Mouse (Mus musculus) forebrain, embryonic 13.5 days (tissue): ENCODE measurements around the gene Carmil2. TPM values are rescaled to one million over a fixed set of nuclear protein-coding genes. Genes with fewer than 3 reads are reported as not detected.
A peak's percentile ranks its signal among the peaks of the same experiment; 100 is the strongest.

Experiments used
- ATAC-seq: fragments of 200-750 bp; cut with Nextera tagmentation; 2 replicates; pipeline ENCODE4 v1.8.0; 2017
- H3K27ac ChIP-seq: fragments of 300-500 bp; sonication (generic); 2 replicates; pipeline ENCODE4 v1.5.1; 2015; ENCODE audit warnings: inconsistent platforms, mild to moderate bottlenecking, moderate library complexity
- H3K27me3 ChIP-seq: fragments of 300-500 bp; sonication (generic); 2 replicates; pipeline ENCODE4 v1.6.1; 2015; ENCODE audit warnings: mild to moderate bottlenecking, inconsistent platforms
- H3K36me3 ChIP-seq: fragments of 300-500 bp; sonication (generic); 2 replicates; pipeline ENCODE4 v1.6.1; 2015; ENCODE audit warnings: mild to moderate bottlenecking, inconsistent platforms; ENCODE audit not compliant: poor library complexity, severe bottlenecking
- H3K4me1 ChIP-seq: fragments of 300-500 bp; sonication (generic); 2 replicates; pipeline ENCODE4 v1.6.1; 2015; ENCODE audit warnings: inconsistent platforms
- H3K4me2 ChIP-seq: fragments of 300-500 bp; sonication (generic); 2 replicates; pipeline ENCODE4 v1.6.1; 2015; ENCODE audit warnings: inconsistent platforms, mild to moderate bottlenecking, moderate library complexity
- H3K4me3 ChIP-seq: fragments of 300-500 bp; sonication (generic); 2 replicates; pipeline ENCODE4 v1.5.1; 2015; ENCODE audit warnings: mild to moderate bottlenecking, inconsistent platforms
- H3K9ac ChIP-seq: fragments of 300-500 bp; sonication (generic); 2 replicates; pipeline ENCODE4 v1.6.1; 2015; ENCODE audit warnings: mild to moderate bottlenecking, inconsistent platforms
- H3K9me3 ChIP-seq: fragments of 300-500 bp; sonication (generic); replicated peaks from 2 replicates; pipeline ENCODE4 v1.6.1; 2016; ENCODE audit warnings: inconsistent platforms
- WGBS: fragments of 180-500 bp; shearing (Covaris S2); methylation state at CpG from one replicate; pipeline ENCODE4 v1.1.7; 2015; 5-methylcytosine and 5-hydroxymethylcytosine counted together
- polyA plus RNA-seq: library from polyadenylated mRNA; unstranded; fragments of >200 nt; fragmentation: Nextera tagmentation; extraction: Ambion mirVana; gene quantifications from 2 replicates; pipeline ENCODE4 v1.2.1, GENCODE M21; 2015

Carmil2 gene
- polyA plus RNA-seq, 1 experiment from 2014 or later: 5.9 TPM

DNA sequence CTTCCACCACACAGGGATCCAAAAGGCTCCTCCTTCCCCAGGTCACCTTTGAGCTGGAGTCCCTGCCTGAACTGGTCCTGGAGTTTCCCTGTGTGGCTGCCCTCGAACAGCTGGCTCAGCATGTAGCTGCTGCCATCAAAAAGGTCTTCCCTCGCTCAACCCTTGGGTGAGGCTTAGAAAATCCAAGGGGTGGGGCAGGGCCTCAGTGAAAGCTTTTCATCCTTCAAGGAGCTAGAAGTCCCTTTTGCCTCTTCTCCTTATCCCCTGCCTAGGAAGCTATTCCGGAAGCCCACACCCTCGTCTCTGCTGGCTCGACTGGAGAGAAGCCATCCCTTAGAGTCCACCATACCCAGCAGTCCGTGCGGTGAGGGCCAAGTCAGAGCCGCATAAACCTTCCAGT is 1.4 kb downstream of the Carmil2 start:
- no peak overlapping the region for H3K4me3 ChIP-seq
- no peak overlapping the region for H3K4me2 ChIP-seq
- no peaks in the 10 kb centered on the region; the same call in 1 of the 2 replicates for H3K9me3 ChIP-seq
- H3K27ac ChIP-seq: no peak overlapping the region
- ATAC-seq: no peak
- no peaks in the 10 kb centered on the region for H3K27me3 ChIP-seq
- 61% methylated on average over 8 of the region's 8 CpGs for WGBS
- H3K4me1 ChIP-seq: no peaks in the 10 kb centered on the region
- H3K36me3 ChIP-seq: peaks cover 24% of the 10 kb centered on the region
- no peak overlapping the region for H3K9ac ChIP-seq

- no peak overlapping the region for H3K4me3 ChIP-seq
- no peaks in the 10 kb centered on the region for H3K27me3 ChIP-seq
- H3K4me1 ChIP-seq: no peaks in the 10 kb centered on the region
- H3K36me3 ChIP-seq: peaks cover 16% of the 10 kb centered on the region
- H3K9me3 ChIP-seq: no peaks in the 10 kb centered on the region; the same call in 1 of the 2 replicates
- no peak overlapping the region for H3K27ac ChIP-seq
- H3K4me2 ChIP-seq: no peak overlapping the region
- ATAC-seq: no peak
- no peak overlapping the region for H3K9ac ChIP-seq
- 78% methylated on average over 14 of the region's 14 CpGs for WGBS
Measured at GRCm38 (mm10) chr8:105688242-105688752, 2.2 kb downstream of the Carmil2 start.

GRCm38 (mm10) chr8:105689256-105689982 is 3.3 kb downstream of the Carmil2 start:
- Histone ChIP-seq H3K9ac (no peak overlapping the region), H3K4me1 (peaks cover 7% of the 10 kb centered on the region), H3K4me2 (no peak overlapping the region), H3K9me3 (no peaks in the 10 kb centered on the region; the same call in 1 of the 2 replicates), H3K4me3 (no peak overlapping the region), H3K27ac (no peak overlapping the region), H3K36me3 (peaks cover 5% of the 10 kb centered on the region; the same call in 1 of the 2 replicates), H3K27me3 (no peaks in the 10 kb centered on the region)
- 59% methylated on average over 35 of the region's 35 CpGs for WGBS
- no peak for ATAC-seq

DNA sequence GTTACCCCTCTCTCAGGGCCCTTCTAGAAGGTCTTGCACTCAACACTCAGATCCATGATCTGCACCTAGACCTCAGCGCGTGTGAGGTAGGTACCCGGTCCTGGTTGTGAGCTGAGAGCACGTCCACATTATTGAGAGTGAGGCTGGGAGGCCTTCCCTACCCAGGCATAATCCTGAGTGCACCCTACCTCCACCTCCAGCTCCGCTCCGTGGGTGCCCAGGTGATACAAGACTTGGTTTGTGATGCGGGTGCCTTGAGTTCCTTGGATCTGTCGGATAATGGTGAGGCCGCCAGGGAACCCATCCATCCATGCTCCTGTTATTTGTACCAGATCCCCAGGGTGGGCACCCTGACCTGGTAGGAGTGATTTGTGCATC is 3.9 kb downstream of the Carmil2 start:
- ATAC-seq: no peak
- no peaks in the 10 kb centered on the region for H3K36me3 ChIP-seq
- 89% methylated on average over 9 of the region's 9 CpGs for WGBS
- H3K9ac ChIP-seq: no peak overlapping the region
- H3K27ac ChIP-seq: no peak overlapping the region
- no peak overlapping the region for H3K4me2 ChIP-seq
- no peak overlapping the region for H3K4me3 ChIP-seq
- H3K9me3 ChIP-seq: no peaks in the 10 kb centered on the region; the same call in 1 of the 2 replicates
- peaks cover 12% of the 10 kb centered on the region for H3K4me1 ChIP-seq
- no peaks in the 10 kb centered on the region for H3K27me3 ChIP-seq

DNA sequence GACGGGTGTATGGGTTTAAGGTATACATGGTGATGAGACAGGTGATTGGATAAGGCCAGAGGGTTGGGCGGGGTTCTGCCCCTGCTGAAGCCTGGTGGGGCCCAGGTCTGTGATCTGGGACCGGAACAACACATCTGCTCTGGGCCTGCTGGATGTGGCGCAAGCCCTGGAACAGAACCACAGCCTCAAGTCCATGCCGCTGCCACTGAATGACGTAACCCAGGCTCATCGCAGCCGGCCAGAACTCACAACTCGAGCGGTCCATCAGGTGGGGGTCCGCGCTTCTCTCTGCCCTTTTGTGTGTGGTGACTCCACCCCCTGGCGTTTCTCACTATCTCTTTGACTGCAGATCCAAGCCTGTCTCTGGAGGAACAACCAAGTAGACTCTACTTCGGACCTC is 4.9 kb downstream of the Carmil2 start:
- Histone ChIP-seq H3K27me3 (no peaks in the 10 kb centered on the region), H3K9me3 (no peaks in the 10 kb centered on the region; the same call in 1 of the 2 replicates)
- ATAC-seq: no peak

DNA sequence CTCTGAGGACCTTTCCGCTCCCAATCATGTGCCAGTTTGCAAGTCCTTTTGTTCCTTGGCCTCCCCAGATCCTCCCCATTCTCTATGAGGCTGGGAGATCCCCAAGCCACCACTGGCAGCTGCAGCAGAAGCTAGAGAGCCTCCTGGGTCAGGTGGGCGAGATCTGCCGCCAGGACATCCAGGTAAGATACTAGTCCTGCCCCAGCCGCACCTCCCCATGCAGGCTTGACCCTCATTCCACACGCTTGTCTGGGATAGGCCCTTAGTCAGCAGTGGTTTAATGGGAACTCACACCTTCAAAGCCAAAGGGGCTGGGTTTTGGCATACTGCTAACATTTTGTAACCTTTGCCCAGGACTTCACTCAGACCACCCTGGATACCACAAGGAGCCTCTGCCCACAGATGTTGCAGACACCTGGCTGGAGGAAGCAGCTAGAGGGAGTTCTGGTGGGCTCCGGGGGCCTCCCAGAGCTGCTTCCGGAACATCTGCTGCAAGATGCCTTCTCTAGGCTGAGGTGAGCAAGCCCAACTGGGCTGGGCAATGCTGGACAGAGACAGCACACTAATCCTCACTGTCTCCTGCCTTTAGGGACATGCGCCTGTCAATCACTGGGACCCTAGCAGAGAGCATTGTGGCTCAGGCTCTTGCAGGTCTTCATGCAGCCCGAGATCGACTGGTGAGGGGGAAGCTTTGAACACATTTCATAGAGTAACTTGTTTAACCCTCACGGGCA is 6.5 kb downstream of the Carmil2 start:
- Histone ChIP-seq H3K4me1 (peaks cover 15% of the 10 kb centered on the region), H3K27ac (no peak overlapping the region), H3K27me3 (no peaks in the 10 kb centered on the region), H3K9me3 (no peaks in the 10 kb centered on the region; the same call in 1 of the 2 replicates), H3K4me2 (no peak overlapping the region), H3K4me3 (no peak overlapping the region), H3K36me3 (peaks cover 22% of the 10 kb centered on the region), H3K9ac (no peak overlapping the region)
- ATAC-seq: no peak
- 92% methylated on average over 11 of the region's 11 CpGs for WGBS

More for the DNA sequence above, 4.9 kb downstream of the Carmil2 start:
- WGBS: 86% methylated on average over 14 of the region's 14 CpGs
- Histone ChIP-seq H3K4me1 (peaks cover 15% of the 10 kb centered on the region), H3K4me2 (no peak overlapping the region), H3K9ac (no peak overlapping the region), H3K4me3 (no peak overlapping the region), H3K27ac (no peak overlapping the region), H3K36me3 (peaks cover 6% of the 10 kb centered on the region; the same call in 1 of the 2 replicates)

DNA sequence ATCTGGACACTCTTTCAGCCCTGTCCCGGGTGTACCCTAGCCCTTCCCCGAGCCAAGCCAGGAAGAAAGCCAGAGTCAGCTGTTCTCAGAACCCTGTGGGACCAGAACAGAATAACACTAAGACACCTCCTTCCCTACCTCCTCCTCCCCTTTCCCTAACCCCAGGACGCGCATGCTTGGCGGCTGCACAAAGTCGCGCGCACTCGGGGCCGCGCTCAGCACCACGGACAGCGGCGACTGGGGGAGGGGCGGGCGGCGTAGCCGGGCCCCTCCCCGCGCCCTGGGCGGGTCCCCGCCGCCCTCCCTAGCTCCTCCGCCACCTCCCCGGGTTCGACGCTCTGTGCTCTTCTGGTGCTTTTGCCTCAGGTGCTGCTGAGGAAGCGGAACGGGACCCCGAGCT is 7.6 kb downstream of the Carmil2 start:
- H3K4me1 ChIP-seq: peaks cover 15% of the 10 kb centered on the region
- H3K4me3 ChIP-seq: peak overlapping the region; percentile 60
- WGBS: 4% methylated on average over 28 of the region's 30 CpGs
- H3K9me3 ChIP-seq: no peaks in the 10 kb centered on the region; the same call in 1 of the 2 replicates
- peaks cover 32% of the 10 kb centered on the region for H3K36me3 ChIP-seq
- ATAC-seq: peak; percentile 76
- H3K4me2 ChIP-seq: peak overlapping the region; percentile 89
- peak overlapping the region; percentile 79 for H3K9ac ChIP-seq
- peak overlapping the region; percentile 65 for H3K27ac ChIP-seq
- no peaks in the 10 kb centered on the region for H3K27me3 ChIP-seq

- peak; percentile 44 for ATAC-seq
Measured at GRCm38 (mm10) chr8:105694051-105694799, 8.2 kb downstream of the Carmil2 start.

GRCm38 (mm10) chr8:105695080-105695780 is 9.2 kb downstream of the Carmil2 start:
- no peak overlapping the region for H3K27ac ChIP-seq
- peak overlapping the region; percentile 89 for H3K4me2 ChIP-seq
- H3K9me3 ChIP-seq: no peaks in the 10 kb centered on the region; the same call in 1 of the 2 replicates
- ATAC-seq: no peak
- H3K27me3 ChIP-seq: no peaks in the 10 kb centered on the region
- H3K4me1 ChIP-seq: peaks cover 24% of the 10 kb centered on the region
- H3K4me3 ChIP-seq: peak overlapping the region; percentile 60
- WGBS: 81% methylated on average over 30 of the region's 30 CpGs
- peaks cover 41% of the 10 kb centered on the region for H3K36me3 ChIP-seq
- peak overlapping the region; percentile 79; the same call in 1 of the 2 replicates for H3K9ac ChIP-seq

More at GRCm38 (mm10) chr8:105694051-105694799, 8.2 kb downstream of the Carmil2 start:
- Histone ChIP-seq H3K27me3 (no peaks in the 10 kb centered on the region), H3K9me3 (no peaks in the 10 kb centered on the region; the same call in 1 of the 2 replicates), H3K36me3 (peaks cover 36% of the 10 kb centered on the region), H3K4me2 (peak overlapping the region; percentile 89), H3K4me3 (peak overlapping the region; percentile 60), H3K9ac (peak overlapping the region; percentile 79), H3K27ac (peak overlapping the region; percentile 65), H3K4me1 (peaks cover 15% of the 10 kb centered on the region)
- WGBS: 9% methylated on average over 40 of the region's 40 CpGs

GRCm38 (mm10) chr8:105697196-105697780 is 11.2 kb downstream of the Carmil2 start:
- no peak overlapping the region for H3K4me2 ChIP-seq
- H3K9me3 ChIP-seq: no peaks in the 10 kb centered on the region; the same call in 1 of the 2 replicates
- 86% methylated on average over 17 of the region's 17 CpGs for WGBS
- peaks cover 34% of the 10 kb centered on the region for H3K4me1 ChIP-seq
- no peak overlapping the region for H3K4me3 ChIP-seq
- no peak for ATAC-seq
- peaks cover 41% of the 10 kb centered on the region for H3K36me3 ChIP-seq
- no peak overlapping the region for H3K9ac ChIP-seq
- no peaks in the 10 kb centered on the region for H3K27me3 ChIP-seq
- no peak overlapping the region for H3K27ac ChIP-seq

DNA sequence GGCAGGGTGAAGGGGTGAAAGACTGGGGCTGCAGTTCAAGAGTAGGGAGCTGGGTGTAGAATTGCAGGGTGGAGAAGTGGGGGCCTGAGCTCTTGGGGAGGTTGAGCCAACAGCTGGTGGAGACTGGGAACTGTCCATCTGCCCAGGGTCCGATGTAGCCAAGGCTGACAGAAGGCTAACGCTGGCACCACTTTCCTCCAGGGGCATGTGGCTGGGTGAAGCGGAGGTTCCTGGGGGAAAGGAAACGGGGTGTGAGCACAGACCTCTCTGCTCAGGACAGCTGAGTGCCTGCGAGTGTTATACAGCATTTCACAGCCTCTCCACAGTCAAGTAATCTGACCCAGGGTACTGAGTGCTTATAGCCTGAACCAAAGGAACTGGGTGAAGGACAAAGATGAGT is 12.7 kb downstream of the Carmil2 start:
- whole genome bisulfite sequencing: 92% methylated on average over 5 of the region's 5 CpGs

More for the DNA sequence above, 12.7 kb downstream of the Carmil2 start:
- H3K4me1 ChIP-seq: peaks cover 37% of the 10 kb centered on the region
- H3K9ac ChIP-seq: no peak overlapping the region
- peaks cover 56% of the 10 kb centered on the region for H3K36me3 ChIP-seq
- no peak overlapping the region for H3K4me2 ChIP-seq
- no peak for ATAC-seq
- no peaks in the 10 kb centered on the region for H3K27me3 ChIP-seq
- H3K27ac ChIP-seq: no peak overlapping the region
- no peak overlapping the region for H3K4me3 ChIP-seq
- H3K9me3 ChIP-seq: no peaks in the 10 kb centered on the region
